Mouse (Mus musculus) small intestine, adult 2 months (tissue): Measurements from ENCODE around the gene Kcnk2. TPM values are rescaled to one million over a fixed set of nuclear protein-coding genes. Genes with fewer than 3 reads are reported as not detected.

Experiments
- H3K27ac ChIP-seq: fragments of 200-500 bp; 2 replicates; pipeline ENCODE4 v1.5.1; 2012; ENCODE audit warnings: low read depth, low read length, control low read depth, inconsistent platforms; ENCODE audit not compliant: insufficient read depth
- H3K27me3 ChIP-seq: fragments of 200-500 bp; 2 replicates; pipeline ENCODE4 v1.6.1; 2012; ENCODE audit warnings: mild to moderate bottlenecking, moderate library complexity, low read length, inconsistent platforms; ENCODE audit not compliant: control insufficient read depth, insufficient read depth
- H3K36me3 ChIP-seq: fragments of 200-500 bp; 2 replicates; pipeline ENCODE4 v1.6.1; 2012; ENCODE audit warnings: mild to moderate bottlenecking, low read length, control low read depth, inconsistent platforms; ENCODE audit not compliant: control insufficient read depth, insufficient read depth
- H3K4me1 ChIP-seq: fragments of 200-500 bp; 2 replicates; pipeline ENCODE4 v1.6.1; 2012; ENCODE audit warnings: low read length, inconsistent platforms, mixed read lengths; ENCODE audit not compliant: control insufficient read depth, insufficient read depth, insufficient read length
- H3K4me3 ChIP-seq: fragments of 200-500 bp; 2 replicates; pipeline ENCODE4 v1.5.1; 2012; ENCODE audit warnings: low read depth, mild to moderate bottlenecking, control low read depth, inconsistent platforms, low read length, moderate library complexity
- CTCF ChIP-seq: fragments of 200-500 bp; IDR thresholded peaks from 2 replicates; pipeline ENCODE4 v1.5.1; 2012; ENCODE audit warnings: low read depth, mild to moderate bottlenecking, control low read depth, inconsistent platforms, low read length, moderate library complexity, mixed read lengths; ENCODE audit not compliant: insufficient replicate concordance, insufficient read length; ENCODE audit errors: extremely low read depth
- POLR2A ChIP-seq: fragments of 200-500 bp; IDR thresholded peaks from 2 replicates; pipeline ENCODE4 v1.6.1; 2012; ENCODE audit warnings: low read depth, mild to moderate bottlenecking, control low read depth, inconsistent platforms, low read length, moderate library complexity
- WGBS: fragments of 180-500 bp; shearing (Covaris S2); methylation state at CpG from one replicate; pipeline ENCODE4 v1.1.7; 2018; 5-methylcytosine and 5-hydroxymethylcytosine counted together
- polyA plus RNA-seq: library from polyadenylated mRNA; depleted of rRNA; stranded (reverse); fragments of >200 nt; gene quantifications from 2 replicates; pipeline ENCODE4 v1.2.3, GENCODE M21; 2012

Kcnk2 gene
- polyA plus RNA-seq, 1 experiment = 1.6 TPM

- Histone ChIP-seq H3K27ac (no peak overlapping the region), H3K36me3 (no peaks in the 10 kb centered on the region), H3K4me1 (no peaks in the 10 kb centered on the region), H3K27me3 (no peaks in the 10 kb centered on the region), H3K4me3 (no peak overlapping the region)
- TF ChIP-seq CTCF = no peak
- no peak for TF ChIP-seq POLR2A
- 83% methylated on average over 11 of the region's 11 CpGs for WGBS
Observed at GRCm38 (mm10) chr1:189217751-189218564, 184.1 kb downstream of the Kcnk2 start.

GRCm38 (mm10) chr1:189215131-189215530 is 186.9 kb downstream of the Kcnk2 start:
- Histone ChIP-seq H3K4me3 (no peak overlapping the region), H3K27me3 (no peaks in the 10 kb centered on the region), H3K27ac (no peak overlapping the region), H3K36me3 (no peaks in the 10 kb centered on the region), H3K4me1 (no peaks in the 10 kb centered on the region)
- no peak for TF ChIP-seq POLR2A
- TF ChIP-seq CTCF = no peak
- WGBS = 47% methylated on average over 9 of the region's 9 CpGs

- Histone ChIP-seq H3K4me3 (no peak overlapping the region), H3K27ac (no peak overlapping the region), H3K36me3 (no peaks in the 10 kb centered on the region), H3K4me1 (no peaks in the 10 kb centered on the region), H3K27me3 (no peaks in the 10 kb centered on the region)
- TF ChIP-seq POLR2A = no peak
- TF ChIP-seq CTCF = no peak
- 84% methylated on average over 3 of the region's 3 CpGs for WGBS
Observed at GRCm38 (mm10) chr1:189214477-189214876, 187.6 kb downstream of the Kcnk2 start.

GRCm38 (mm10) chr1:189209715-189210108 is 192.4 kb downstream of the Kcnk2 start:
- Histone ChIP-seq H3K4me1 (no peaks in the 10 kb centered on the region), H3K27me3 (no peaks in the 10 kb centered on the region), H3K4me3 (no peak overlapping the region), H3K27ac (no peak overlapping the region), H3K36me3 (no peaks in the 10 kb centered on the region)
- 89% methylated on average over 17 of the region's 17 CpGs for WGBS
- no peak for TF ChIP-seq CTCF
- TF ChIP-seq POLR2A = no peak

- TF ChIP-seq POLR2A = no peak
- TF ChIP-seq CTCF = no peak
- no peaks in the 10 kb centered on the region for H3K36me3 ChIP-seq
- no peaks in the 10 kb centered on the region for H3K4me1 ChIP-seq
- H3K27ac ChIP-seq = no peak overlapping the region
- 76% methylated on average over 12 of the region's 12 CpGs for WGBS
- H3K4me3 ChIP-seq = no peak overlapping the region
- H3K27me3 ChIP-seq = no peaks in the 10 kb centered on the region
Observed at GRCm38 (mm10) chr1:189209029-189209714, 192.9 kb downstream of the Kcnk2 start.

- TF ChIP-seq POLR2A (no peak), CTCF (no peak)
- Histone ChIP-seq H3K4me1 (no peaks in the 10 kb centered on the region), H3K4me3 (no peak overlapping the region), H3K27ac (no peak overlapping the region), H3K27me3 (no peaks in the 10 kb centered on the region), H3K36me3 (no peaks in the 10 kb centered on the region)
- 50% methylated on average over 9 of the region's 9 CpGs for whole genome bisulfite sequencing
Observed at GRCm38 (mm10) chr1:189208605-189209004, 193.5 kb downstream of the Kcnk2 start.

GRCm38 (mm10) chr1:189195758-189196157 is 206.3 kb downstream of the Kcnk2 start:
- H3K4me3 ChIP-seq = no peak overlapping the region

More at GRCm38 (mm10) chr1:189195758-189196157, 206.3 kb downstream of the Kcnk2 start:
- TF ChIP-seq POLR2A = no peak
- no peak for TF ChIP-seq CTCF
- Histone ChIP-seq H3K4me1 (no peaks in the 10 kb centered on the region), H3K27me3 (no peaks in the 10 kb centered on the region), H3K27ac (no peak overlapping the region), H3K36me3 (no peaks in the 10 kb centered on the region)
- 74% methylated on average over 4 of the region's 4 CpGs for WGBS
